Comparison of ENCODE assay signal across 8 mouse cellular contexts in the genomic region with DNA sequence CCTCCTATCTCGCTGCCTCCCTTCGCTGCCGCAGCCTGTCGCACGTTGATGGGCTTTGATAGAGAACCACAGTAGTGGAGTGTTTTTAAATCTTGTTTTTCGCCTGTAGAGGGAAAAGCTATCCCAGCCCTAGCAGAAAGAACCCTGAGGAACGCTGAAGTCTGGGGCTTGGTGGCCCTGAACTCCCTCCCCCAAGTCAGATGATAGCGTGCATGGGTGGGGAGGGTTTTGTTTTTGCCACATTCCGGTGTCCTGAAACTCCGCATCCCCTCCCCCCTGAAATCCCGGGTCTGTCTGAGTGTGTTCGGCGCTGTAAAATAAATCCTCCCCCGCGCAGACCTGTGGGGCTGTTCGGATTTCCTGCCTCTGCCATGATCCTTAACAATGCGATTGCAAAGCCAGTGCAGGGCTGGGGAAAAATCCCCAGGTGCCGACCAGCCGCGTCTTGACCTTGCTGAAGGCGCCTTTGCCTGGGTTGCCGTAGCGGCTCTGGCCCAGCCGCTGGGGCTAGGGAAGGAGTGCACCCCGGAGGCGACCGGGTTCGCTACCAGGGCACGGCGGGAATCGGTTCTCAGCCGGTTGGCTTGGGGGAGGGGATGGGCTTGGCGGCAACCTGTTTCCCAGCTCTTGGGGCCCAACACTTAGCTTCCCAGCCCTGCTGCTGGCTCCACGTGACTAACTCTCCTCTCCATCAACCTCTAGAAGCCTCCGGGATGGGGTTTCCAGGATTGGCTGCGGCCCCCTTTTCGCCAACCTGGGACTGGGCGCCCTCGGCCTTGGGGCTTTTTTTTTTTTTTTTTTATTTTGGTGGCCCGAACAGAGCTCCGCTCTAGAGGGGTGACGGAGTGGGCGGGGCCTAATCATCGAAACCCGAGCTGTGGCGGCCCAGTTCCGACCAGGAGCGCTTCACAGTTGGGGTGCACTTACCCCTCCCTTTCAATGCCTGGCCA. TPM values are rescaled to one million over a fixed set of nuclear protein-coding genes. Genes with fewer than 3 reads are reported as not detected.
A peak's percentile ranks its signal among the peaks of the same experiment; 100 is the strongest.
DNase-seq lines count a peak whose midpoint lies in the region; ATAC-seq and TF ChIP-seq lines count a peak whose summit lies in the region.

No protein-coding gene starts in this region.

- H3K27me3 ChIP-seq in spleen, adult 2 months (ENCODE audit: control insufficient read depth, insufficient read depth, low read length): peaks cover 27% of the 10 kb centered on the region
- H3K27me3 ChIP-seq in embryonic facial prominence, embryonic 13.5 days: 0 out of 2 replicates have a peak, but pooled peaks cover 5% of the 10 kb centered on the region
- peaks cover 61% of the 10 kb centered on the region for H3K27me3 ChIP-seq in liver, embryonic 16.5 days (ENCODE audit: control insufficient read depth, insufficient read depth, low read depth, low read length)
- H3K27me3 ChIP-seq in neural tube, embryonic 14.5 days (ENCODE audit: control insufficient read depth, insufficient read depth, low read length): no peaks in the 10 kb centered on the region

- H3K36me3 ChIP-seq in spleen, adult 2 months (ENCODE audit: control insufficient read depth, insufficient read depth, low read length): no peaks in the 10 kb centered on the region
- no peaks in the 10 kb centered on the region for H3K36me3 ChIP-seq in embryonic facial prominence, embryonic 13.5 days
- no peaks in the 10 kb centered on the region for H3K36me3 ChIP-seq in liver, embryonic 16.5 days (ENCODE audit: control insufficient read depth, insufficient read depth)
- H3K36me3 ChIP-seq in neural tube, embryonic 14.5 days (ENCODE audit: control insufficient read depth, insufficient read depth, low read length): no peaks in the 10 kb centered on the region

- H3K27ac ChIP-seq in spleen, adult 2 months (ENCODE audit: insufficient read depth, low read length): no peak overlapping the region
- peak overlapping the region; percentile 86 for H3K27ac ChIP-seq in embryonic facial prominence, embryonic 13.5 days
- H3K27ac ChIP-seq in liver, embryonic 16.5 days (ENCODE audit: low read length): no peak overlapping the region
- H3K27ac ChIP-seq in neural tube, embryonic 14.5 days (ENCODE audit: low read depth, low read length): peak overlapping the region; percentile 62

- 2% methylated on average over 48 of the region's 48 CpGs for WGBS in spleen, adult 2 months
- under 1% methylated on average over 48 of the region's 48 CpGs for WGBS in embryonic facial prominence, embryonic 13.5 days
- under 1% methylated on average over 48 of the region's 48 CpGs for WGBS in liver, embryonic 16.5 days (ENCODE audit: insufficient replicate concordance)
- under 1% methylated on average over 48 of the region's 48 CpGs for WGBS in neural tube, embryonic 14.5 days

- H3K9ac ChIP-seq in embryonic facial prominence, embryonic 13.5 days: peak overlapping the region; percentile 90
- no peak overlapping the region for H3K9ac ChIP-seq in liver, embryonic 16.5 days (ENCODE audit: low read depth, low read length)
- H3K9ac ChIP-seq in neural tube, embryonic 14.5 days (replicated peaks; ENCODE audit: low read depth, low read length): peak overlapping the region; percentile 96

- H3K9me3 ChIP-seq in embryonic facial prominence, embryonic 13.5 days: no peaks in the 10 kb centered on the region
- H3K9me3 ChIP-seq in liver, embryonic 16.5 days (replicated peaks; ENCODE audit: control insufficient read depth, low read length): no peaks in the 10 kb centered on the region
- H3K9me3 ChIP-seq in neural tube, embryonic 14.5 days (ENCODE audit: control insufficient read depth, low read length): no peaks in the 10 kb centered on the region

- no peak for DNase-seq in spleen, adult 2 months (ENCODE audit: low read depth in 1 of 2, low spot score in 2 of 2)
- no peak for DNase-seq in spleen, postnatal 14 days (ENCODE audit: low spot score in 2 of 2)
- peak; percentile 25 to 33 for DNase-seq in heart, postnatal 14 days
- peak; percentile 80 to 86 for DNase-seq in kidney, postnatal 4 days
- DNase-seq in urinary bladder, postnatal 4 days (ENCODE audit: low spot score in 2 of 2): peak; percentile 44 to 65

- ATAC-seq in embryonic facial prominence, embryonic 13.5 days (ENCODE audit: insufficient number of reproducible peaks, insufficient read depth, low FRiP score, low TSS enrichment, low read depth): peak; percentile 11; the same call in 1 of the 2 replicates
- no peak for ATAC-seq in liver, embryonic 16.5 days (ENCODE audit: low read depth)
- ATAC-seq in neural tube, embryonic 14.5 days (ENCODE audit: low read depth): peak; percentile 6; the same call in 1 of the 2 replicates

- peaks cover 2% of the 10 kb centered on the region; the same call in 1 of the 2 replicates for H3K4me1 ChIP-seq in spleen, adult 2 months (ENCODE audit: control insufficient read depth, insufficient read depth, insufficient read length)
- H3K4me1 ChIP-seq in embryonic facial prominence, embryonic 13.5 days: peaks cover 33% of the 10 kb centered on the region
- H3K4me1 ChIP-seq in liver, embryonic 16.5 days (ENCODE audit: control insufficient read depth, low read depth, low read length): peaks cover 3% of the 10 kb centered on the region
- H3K4me1 ChIP-seq in neural tube, embryonic 14.5 days (ENCODE audit: control insufficient read depth, insufficient read depth, low read length): peaks cover 7% of the 10 kb centered on the region; the same call in 1 of the 2 replicates

- intact Hi-C loops in heart, postnatal 14 days (cut with DNase I): loop anchor here (5.0 to 10.0 kb wide), 2 partner anchors 152 to 339 kb away; no protein-coding TSS in a partner anchor

- no peak for TF ChIP-seq CTCF in spleen, adult 2 months (IDR thresholded peaks at IDR 0.05; ENCODE audit: extremely low read depth, insufficient read depth, insufficient read length, insufficient replicate concordance)

- peak overlapping the region; percentile 94 for H3K4me2 ChIP-seq in embryonic facial prominence, embryonic 13.5 days
- H3K4me2 ChIP-seq in liver, embryonic 16.5 days (ENCODE audit: low read depth, low read length): peak overlapping the region; percentile 61
- peak overlapping the region; percentile 98 for H3K4me2 ChIP-seq in neural tube, embryonic 14.5 days (ENCODE audit: low read depth, low read length)

- TF ChIP-seq POLR2A in spleen, adult 2 months (IDR thresholded peaks at IDR 0.05; ENCODE audit: low read depth, low read length): no peak

- H3K4me3 ChIP-seq in spleen, adult 2 months (ENCODE audit: extremely low read depth, insufficient read depth, insufficient read length): peak overlapping the region; percentile 12; the same call in 1 of the 2 replicates
- H3K4me3 ChIP-seq in embryonic facial prominence, embryonic 13.5 days: peak overlapping the region; percentile 73
- H3K4me3 ChIP-seq in liver, embryonic 16.5 days (ENCODE audit: low read depth, low read length): peak overlapping the region; percentile 43
- H3K4me3 ChIP-seq in neural tube, embryonic 14.5 days (ENCODE audit: low read depth, low read length): peak overlapping the region; percentile 86

RNA-seq across cellular contexts. Expression of a gene that starts 41.8 kb away (rescaled TPM):
- polyA plus RNA-seq in spleen, adult 2 months (2012; rRNA removed): 0.89 and 1.2 TPM in 2 replicates
- 45.6 and 56.3 TPM in 2 replicates for polyA plus RNA-seq in embryonic facial prominence, embryonic 13.5 days (2015; fragmentation: Nextera tagmentation; extraction: Ambion mirVana)
- 1 to 10 TPM; 2.1 to 2.3 TPM for total RNA-seq in heart, postnatal 14 days (2021)
- 1.8 and 2.4 TPM in 2 replicates for polyA plus RNA-seq in liver, embryonic 16.5 days (2015; fragmentation: Nextera tagmentation; extraction: Ambion mirVana)
- polyA plus RNA-seq in neural tube, embryonic 14.5 days (2014; fragmentation: Nextera tagmentation; extraction: Ambion mirVana): 50.0 and 54.8 TPM in 2 replicates

Comparison
In these comparisons a context has a peak if more than half of its experiments do, and no peak if none do; other contexts are left out.
1. DNase-seq: peak in heart, postnatal 14 days (2 of 2), kidney, postnatal 4 days (2 of 2) and urinary bladder, postnatal 4 days (2 of 2); none in spleen, adult 2 months (0 of 2) and spleen, postnatal 14 days (0 of 2).
2. H3K27ac ChIP-seq: peak in embryonic facial prominence, embryonic 13.5 days (single experiment) and neural tube, embryonic 14.5 days (single experiment); none in spleen, adult 2 months (single experiment) and liver, embryonic 16.5 days (single experiment).
3. H3K4me3 ChIP-seq: peak in every context shown above with its lines; median percentile 86 in neural tube, embryonic 14.5 days; 73 in embryonic facial prominence, embryonic 13.5 days; 43 in liver, embryonic 16.5 days; 12 in spleen, adult 2 months.
4. RNA of a gene that starts 41.8 kb away (polyA plus RNA-seq): 50.0 to 54.8 TPM in neural tube, embryonic 14.5 days and 45.6 to 56.3 TPM in embryonic facial prominence, embryonic 13.5 days; 1.8 to 2.4 TPM in liver, embryonic 16.5 days and 0.89 to 1.2 TPM in spleen, adult 2 months; every median in the first group is over 10 times any median in the second.
5. Peak in every context shown above with its lines, with median percentiles within 50 percentile points of each other: H3K4me2 ChIP-seq.